Mouse (Mus musculus) erythroblast, embryonic 14.5 days (primary cell): ENCODE results near the gene Olfr69.
"Not testable (repeated sequence)": the region's sequence is repeated elsewhere in the genome, so short reads cannot be mapped to it uniquely, and the experiment has no call there.

Source experiments
- GATA1 ChIP-seq: IDR thresholded peaks from 2 replicates; pipeline ENCODE4 v1.6.1; 2012; ENCODE audit warnings: low read length, inconsistent platforms, mixed read lengths
- TAL1 ChIP-seq: IDR thresholded peaks from 3 replicates; pipeline ENCODE4 v1.6.1; 2012; ENCODE audit warnings: low read length, inconsistent platforms, mixed read lengths

- TF ChIP-seq GATA1, TAL1: not testable (repeated sequence)
These were observed 55.0 kb downstream of the Olfr69 start for GRCm38 (mm10) chr7:103716398-103716797.
